Mouse (Mus musculus) adrenal gland, postnatal 14 days (tissue): ENCODE data around the gene Atxn1. TPM values are rescaled to one million over a fixed set of nuclear protein-coding genes. Genes with fewer than 3 reads are reported as not detected.

Source experiments
- DNase-seq: peaks from one replicate; pipeline ENCODE4 v3.0.0; 2021; ENCODE audit warnings: mixed read lengths
- total RNA-seq: library from RNA; stranded (reverse); gene quantifications from 2 replicates; pipeline ENCODE4 v1.2.3, GENCODE M21; 2021

The Atxn1 gene
- total RNA-seq, 1 experiment from 2014 or later, result 34.6 TPM

DNA sequence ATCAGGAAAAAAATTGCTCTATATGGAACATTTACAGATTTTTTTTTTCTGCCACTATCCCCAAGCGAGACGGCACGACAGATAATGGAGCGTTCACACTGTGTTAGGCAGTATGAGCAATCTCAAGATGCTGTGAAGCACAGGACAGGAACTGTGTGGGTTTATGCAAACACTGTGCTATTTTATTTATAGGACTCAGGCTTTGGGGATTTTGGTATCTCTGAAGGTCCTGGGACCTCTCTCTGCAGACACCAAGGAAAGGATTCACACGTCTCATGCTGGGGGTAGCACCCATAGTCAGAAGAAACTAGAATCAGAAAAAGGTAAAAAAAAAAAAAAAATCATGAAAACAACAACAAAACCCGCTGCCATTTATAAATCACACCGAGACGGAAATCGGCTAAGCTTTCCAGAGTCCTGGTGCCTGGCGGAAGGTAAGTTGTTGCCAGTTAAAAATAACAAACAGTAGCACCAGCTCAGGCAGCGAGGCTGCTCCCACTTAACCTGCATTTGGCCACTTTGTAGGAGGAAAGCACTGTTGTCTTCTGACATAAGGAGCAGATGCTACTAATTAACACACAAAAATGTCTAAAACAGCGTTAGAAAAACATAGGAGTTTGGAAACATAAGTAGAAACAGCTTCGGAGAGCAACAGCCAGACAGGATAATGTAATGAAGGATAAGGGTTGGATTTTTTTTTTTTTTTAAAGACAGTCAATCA, 102.8 kb downstream of the Atxn1 start:
- DNase-seq, result no peak

DNA sequence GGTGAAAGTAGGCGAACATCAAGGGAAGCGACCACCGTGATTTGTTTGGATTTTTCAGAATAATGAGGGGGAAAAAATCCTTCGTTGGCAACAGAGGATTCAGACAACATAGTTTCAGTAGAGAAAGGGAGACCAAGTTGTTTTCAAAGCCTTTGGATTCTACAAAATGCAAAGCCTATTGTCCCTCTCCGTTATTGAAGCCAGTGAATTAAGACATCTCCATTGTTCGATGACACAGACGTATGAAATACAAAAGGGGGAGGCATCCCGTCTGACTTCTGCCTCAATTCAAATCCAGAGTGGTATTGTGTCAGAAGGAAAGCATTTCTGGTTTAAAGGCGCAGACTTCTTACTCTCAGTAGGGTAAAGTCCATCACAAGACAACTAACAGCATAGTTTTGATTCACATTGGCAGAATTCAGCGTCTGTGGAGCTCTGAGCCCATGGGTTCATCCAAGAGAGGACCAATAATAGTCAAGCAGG, 103.7 kb downstream of the Atxn1 start:
- DNase-seq, result no peak

GRCm38 (mm10) chr13:45859081-45859709, 105.6 kb downstream of the Atxn1 start:
- DNase-seq, result no peak

DNA sequence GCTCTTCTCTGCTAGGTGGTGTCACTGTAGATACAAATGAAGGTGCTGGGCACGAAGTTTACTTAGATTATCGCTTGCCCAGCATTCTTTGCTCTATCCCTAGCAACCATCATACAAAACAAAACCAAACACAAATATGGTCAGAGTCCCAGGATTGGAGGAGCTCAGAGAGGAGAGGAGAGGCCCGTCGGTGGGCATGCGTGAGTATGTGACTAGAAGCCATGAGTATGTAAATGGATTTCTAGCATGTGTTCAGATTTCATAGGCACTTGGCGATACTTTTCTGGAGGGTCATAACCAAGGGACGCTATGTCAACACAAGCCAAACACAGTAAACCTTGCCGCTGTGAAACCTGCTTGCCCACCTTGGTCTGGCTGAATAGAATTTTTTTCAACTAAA, 107.4 kb downstream of the Atxn1 start:
- no peak for DNase-seq

DNA sequence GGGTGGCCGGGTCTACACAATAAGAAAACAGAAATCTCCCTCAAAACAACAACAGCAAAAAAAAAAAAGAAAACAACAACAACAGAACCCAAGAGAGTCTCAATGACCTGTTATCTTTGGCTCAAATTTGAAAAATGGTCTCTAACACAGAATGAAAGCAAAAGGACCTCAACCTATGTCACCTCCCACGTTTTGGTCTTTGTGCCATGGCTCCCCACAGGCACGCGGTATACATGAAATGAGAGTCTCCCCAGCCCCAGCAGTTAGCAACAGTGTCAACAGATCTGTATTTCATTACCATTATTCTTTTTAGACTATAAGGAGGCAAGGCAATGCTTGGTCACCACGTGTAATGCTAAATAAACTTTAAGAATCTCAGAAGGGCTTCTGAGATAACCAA, 110.3 kb downstream of the Atxn1 start:
- no peak for DNase-seq

DNA sequence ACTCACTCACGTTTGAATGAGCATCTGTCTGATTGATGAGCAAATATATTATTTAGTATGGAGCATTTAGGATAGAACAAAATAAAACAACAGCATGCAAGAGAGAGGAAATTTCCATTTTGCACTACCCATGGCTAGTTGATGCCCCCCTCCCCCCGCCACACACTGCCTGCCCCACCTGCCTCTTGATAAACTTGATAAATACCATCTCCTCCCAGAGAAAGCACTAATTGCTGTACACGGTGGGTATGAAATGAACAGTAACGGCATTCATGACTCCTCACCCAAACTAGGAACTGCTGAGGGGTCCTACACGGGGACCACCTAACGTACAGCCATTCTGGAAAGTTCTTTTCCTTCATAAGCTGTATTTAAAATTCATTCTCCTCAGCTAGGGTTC, 111.1 kb downstream of the Atxn1 start:
- no peak for DNase-seq

GRCm38 (mm10) chr13:45852288-45852687, 112.5 kb downstream of the Atxn1 start:
- DNase-seq, result no peak

DNA sequence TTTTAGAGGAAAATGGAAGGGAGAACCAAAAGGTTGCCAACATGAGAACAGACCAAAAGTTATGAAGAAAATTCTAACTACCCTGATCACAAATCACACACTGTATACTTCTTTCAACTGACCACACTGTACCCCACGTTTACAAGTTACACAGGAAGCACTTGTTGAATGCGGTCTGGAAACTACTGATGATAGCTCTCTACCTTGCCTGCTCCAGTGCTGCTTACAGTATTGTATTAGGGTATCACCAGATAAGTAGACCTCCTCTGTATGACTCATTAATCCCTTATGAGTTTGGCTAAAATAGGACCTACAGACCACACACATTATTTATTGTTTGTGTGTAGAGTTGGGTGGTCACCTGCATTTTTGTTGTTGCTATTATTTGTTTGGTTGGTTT, 113.1 kb downstream of the Atxn1 start:
- DNase-seq, result no peak

DNA sequence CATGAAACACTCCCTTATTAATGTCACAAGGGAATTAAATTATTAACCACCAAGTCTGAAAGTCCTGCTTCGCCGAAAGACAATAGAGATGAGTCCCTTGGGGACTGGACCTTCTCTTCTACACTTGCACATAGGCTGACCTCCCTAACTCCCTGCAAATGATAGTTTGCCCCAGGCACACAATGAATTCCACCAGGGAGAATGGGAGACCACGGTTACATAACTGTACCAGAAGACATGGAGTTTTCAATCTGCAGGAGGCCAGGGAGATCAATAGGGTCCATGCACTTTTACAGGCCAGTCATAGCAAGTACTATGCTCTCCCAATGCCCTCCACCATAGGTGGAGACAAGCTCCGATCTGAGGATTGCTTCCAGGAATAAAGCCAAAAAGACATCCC, 113.7 kb downstream of the Atxn1 start:
- DNase-seq, result no peak

- no peak for DNase-seq
Observed at GRCm38 (mm10) chr13:45850181-45850974, 114.4 kb downstream of the Atxn1 start.

- DNase-seq, result no peak
Observed at GRCm38 (mm10) chr13:45849145-45850023, 115.4 kb downstream of the Atxn1 start.

- DNase-seq, result no peak
Observed at GRCm38 (mm10) chr13:45842511-45843055, 122.2 kb downstream of the Atxn1 start.

DNA sequence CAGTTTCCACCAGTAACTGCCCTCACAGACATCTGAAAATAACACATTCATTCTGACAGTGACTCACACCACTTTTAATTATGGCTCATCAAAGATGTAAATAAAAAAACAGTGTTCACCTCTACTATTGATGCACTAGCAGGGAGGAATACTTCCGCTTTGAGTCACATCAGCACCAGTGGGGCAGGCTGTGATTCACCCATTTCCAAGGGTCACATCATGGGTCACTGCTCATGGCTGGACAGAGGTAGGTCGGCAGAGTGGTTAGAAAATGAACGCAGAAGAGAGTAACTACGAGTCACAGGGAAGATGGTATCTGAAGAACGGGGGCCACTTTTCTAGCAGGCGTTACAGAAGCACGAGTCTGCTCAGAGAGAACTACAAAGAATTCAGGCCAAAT, 124.9 kb downstream of the Atxn1 start:
- no peak for DNase-seq

GRCm38 (mm10) chr13:45837609-45838220, 127.1 kb downstream of the Atxn1 start:
- no peak for DNase-seq

DNA sequence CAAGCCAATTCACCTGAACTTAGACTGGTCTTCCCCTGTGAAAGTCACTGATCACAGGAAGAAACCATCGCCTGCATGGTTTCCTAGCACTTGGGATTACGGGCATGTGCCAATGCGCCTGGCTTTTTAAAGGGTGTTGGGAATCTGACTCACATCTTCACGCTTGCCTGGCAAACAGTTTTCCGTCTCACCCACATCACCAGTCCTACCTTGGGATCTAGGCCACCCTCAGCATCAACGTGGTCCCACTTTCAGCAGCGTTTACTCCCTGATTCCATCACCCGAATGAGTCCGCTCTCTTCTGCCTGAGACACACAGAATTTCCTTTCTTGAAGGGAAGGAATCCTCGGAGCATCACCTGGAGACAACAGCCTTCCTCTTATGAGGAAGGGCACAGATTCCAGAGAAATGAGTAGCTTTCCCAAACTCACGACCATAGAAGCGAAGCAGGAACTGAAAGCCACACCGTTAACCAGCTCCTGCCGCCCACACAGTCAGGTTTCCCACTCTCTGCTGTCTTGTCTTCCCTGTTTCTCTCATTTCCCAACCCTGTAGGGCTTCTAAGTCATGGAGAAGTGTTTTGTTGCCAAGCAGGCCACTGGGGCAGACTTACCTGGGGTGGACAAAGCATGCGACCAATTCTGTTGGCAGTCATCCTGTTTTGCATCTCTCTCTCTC, 128.3 kb downstream of the Atxn1 start:
- no peak for DNase-seq

DNA sequence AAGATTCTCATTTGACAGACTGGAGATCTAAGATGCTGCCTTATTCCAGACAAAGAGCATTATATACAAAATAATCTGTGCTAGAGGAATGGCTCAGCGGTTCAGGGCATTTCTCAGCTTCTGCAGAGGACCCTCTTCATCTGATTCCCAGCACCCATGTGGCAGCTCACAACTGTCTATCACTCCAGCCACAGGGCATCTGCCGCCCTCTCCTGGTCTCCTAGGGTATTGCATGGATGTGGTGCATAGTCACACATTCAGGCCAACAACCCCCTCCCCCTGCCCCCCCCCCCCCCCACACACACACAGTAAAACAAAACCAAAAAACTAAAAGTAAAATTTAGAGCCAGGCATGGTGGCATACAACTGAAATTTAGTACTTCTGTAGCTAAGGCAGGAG, 130.5 kb downstream of the Atxn1 start:
- DNase-seq, result no peak

- no peak for DNase-seq
Observed at GRCm38 (mm10) chr13:45832695-45833350, 132.0 kb downstream of the Atxn1 start.

GRCm38 (mm10) chr13:45829341-45829936, 135.4 kb downstream of the Atxn1 start:
- DNase-seq, result no peak

- DNase-seq, result no peak
Observed at GRCm38 (mm10) chr13:45828035-45828434, 136.8 kb downstream of the Atxn1 start.

DNA sequence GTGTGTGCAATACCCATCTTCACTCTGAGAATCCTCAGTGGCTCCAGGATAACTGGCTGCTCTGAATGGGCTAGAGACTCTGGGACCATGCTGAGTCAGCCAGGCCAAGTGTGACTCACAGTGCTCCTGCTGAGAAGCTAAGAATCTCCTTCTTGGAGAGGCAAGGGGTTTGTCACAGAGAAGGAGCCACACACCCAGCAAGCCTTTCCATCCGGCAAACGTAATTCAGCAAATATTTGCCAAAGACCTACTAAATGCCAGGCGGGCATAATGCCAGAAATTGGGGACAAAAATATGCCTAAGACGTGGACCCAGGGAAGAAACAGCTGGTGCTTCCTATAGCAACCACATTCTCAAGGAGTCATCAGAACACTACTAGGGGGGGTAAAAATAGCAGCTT, 137.2 kb downstream of the Atxn1 start:
- DNase-seq, result peak; percentile 27
